18 mouse cellular contexts compared by ENCODE assay signal in genomic region chr5:22897228-22897627, GRCm38 (mm10).
"Had no signal": no experiment of that assay in that cellular context is flagged by ENCODE, and none has a peak within 500 bp of the region (broad histone marks: within the 10 kb centered on the region; RNA-seq: fewer than 3 reads in every experiment).

No protein-coding gene starts in this region.

- H3K4me2 ChIP-seq: liver, embryonic 13.5 days; neural tube, embryonic 15.5 days had no signal

- H3K4me1 ChIP-seq: liver, embryonic 13.5 days had no signal

- H3K36me3 ChIP-seq: liver, embryonic 13.5 days; neural tube, embryonic 15.5 days had no signal

- H3K27ac ChIP-seq: kidney, postnatal 0 days; left cerebral cortex, adult 2 months; liver, embryonic 13.5 days; neural tube, embryonic 15.5 days; stomach, postnatal 0 days had no signal

- DNase-seq: kidney, adult 2 months; kidney, postnatal 36 days; layer of hippocampus, postnatal 36 days; liver, embryonic 13.5 days; lung, adult 2 months; lung, postnatal 14 days; lung, postnatal 4 days; right cerebral cortex, adult 18-20 months; right cerebral cortex, postnatal 14 days; right cerebral cortex, postnatal 4 days; thymus, adult 2 months; thymus, postnatal 14 days; thymus, postnatal 4 days had no signal

- H3K9me3 ChIP-seq: liver, embryonic 13.5 days; neural tube, embryonic 15.5 days had no signal

- H3K4me3 ChIP-seq: left cerebral cortex, adult 2 months; liver, embryonic 13.5 days; myocyte; neural tube, embryonic 15.5 days had no signal

- H3K9ac ChIP-seq: liver, embryonic 13.5 days; neural tube, embryonic 15.5 days had no signal

- H3K27me3 ChIP-seq: liver, embryonic 13.5 days; neural tube, embryonic 15.5 days had no signal
